Mouse (Mus musculus) liver, postnatal 0 days (tissue): ENCODE results near the gene Klhl22.

Experiments used
- CTCF ChIP-seq: sonication (generic); IDR thresholded peaks from 2 replicates; pipeline ENCODE4 v1.5.1; 2016; ENCODE audit warnings: antibody characterized with exemption, low read depth
- EP300 ChIP-seq: IDR thresholded peaks from 2 replicates; pipeline ENCODE4 v1.6.1; 2016; ENCODE audit warnings: antibody characterized with exemption, low read depth, mild to moderate bottlenecking

DNA sequence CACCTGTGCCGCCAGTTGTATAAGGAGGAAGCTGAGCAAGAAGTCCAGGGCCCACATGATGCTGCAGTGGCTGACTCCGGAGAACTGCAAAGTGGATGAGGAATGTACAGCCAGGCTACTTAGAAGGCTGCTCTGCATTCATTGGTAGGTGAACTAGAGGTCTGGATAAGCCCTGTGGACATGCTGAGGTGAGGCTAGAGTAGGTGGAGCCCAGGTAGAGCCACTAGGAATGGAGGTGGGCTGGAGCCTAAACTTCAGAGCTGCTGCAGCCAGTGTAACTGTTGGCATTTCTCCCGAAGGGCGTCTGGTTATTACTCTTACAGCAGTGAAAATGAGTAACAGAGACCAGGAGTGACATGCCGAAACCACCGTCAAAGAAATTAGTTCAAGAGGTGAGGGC lies 78.6 kb downstream of the Klhl22 start, which contains the start of gene Car15:
- TF ChIP-seq CTCF (no peak), EP300 (no peak)
